Mouse (Mus musculus): ENCODE data around the gene Stpg2.
"Not testable (repeated sequence)": the region's sequence is repeated elsewhere in the genome, so short reads cannot be mapped to it uniquely, and the experiment has no call there.

The Stpg2 gene

DNA sequence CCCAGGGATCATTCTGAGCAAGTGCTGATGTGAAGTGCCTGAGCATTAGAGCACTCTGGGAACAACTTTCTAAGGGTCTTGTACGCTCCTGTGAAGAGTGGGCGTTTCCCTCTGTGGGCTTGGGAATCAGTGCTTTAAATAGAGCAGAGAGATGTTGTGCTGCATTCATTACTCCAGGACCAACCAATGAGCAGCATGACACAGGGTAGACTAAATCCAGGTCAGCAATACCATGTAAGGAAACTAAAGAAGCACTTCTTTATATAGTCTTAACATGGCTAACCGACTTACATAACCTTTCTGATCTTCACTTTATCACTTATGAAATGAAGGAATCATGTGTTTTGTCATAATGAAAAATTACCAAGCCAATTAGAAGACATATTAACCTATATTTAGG lies 290.4 kb downstream of the Stpg2 start:
- DNase-seq = no peak

DNA sequence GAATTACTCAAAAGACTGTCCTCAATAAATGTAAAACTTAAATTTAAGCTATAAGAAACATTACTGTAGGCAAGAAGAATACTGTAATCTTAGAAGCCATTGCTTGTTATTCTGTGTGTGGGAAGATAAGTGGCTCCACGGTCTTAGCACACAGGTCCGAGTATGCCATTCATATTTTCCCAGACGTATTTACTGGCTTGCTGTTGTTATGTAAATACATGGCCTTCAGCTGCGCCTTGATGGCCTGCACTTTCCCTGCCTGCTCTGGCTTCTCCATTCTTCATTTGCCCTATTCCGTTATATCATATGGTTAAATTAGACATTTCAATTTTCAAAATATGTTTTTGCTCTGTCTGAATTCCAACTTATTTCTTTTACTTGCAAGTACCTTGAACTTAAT lies 296.7 kb downstream of the Stpg2 start:
- no peak for DNase-seq

- DNase-seq = peak; percentile 85
Measured at GRCm38 (mm10) chr3:139509275-139509985, 303.9 kb downstream of the Stpg2 start.

- no peak for DNase-seq
Measured at GRCm38 (mm10) chr3:139578496-139578895, 373.0 kb downstream of the Stpg2 start.

GRCm38 (mm10) chr3:139581298-139581697 lies 375.8 kb downstream of the Stpg2 start:
- no peak for DNase-seq

GRCm38 (mm10) chr3:139599508-139599907 lies 394.0 kb downstream of the Stpg2 start:
- no peak for DNase-seq

- not testable (repeated sequence) for DNase-seq
Measured at GRCm38 (mm10) chr3:139608267-139608666, 402.8 kb downstream of the Stpg2 start.

DNA sequence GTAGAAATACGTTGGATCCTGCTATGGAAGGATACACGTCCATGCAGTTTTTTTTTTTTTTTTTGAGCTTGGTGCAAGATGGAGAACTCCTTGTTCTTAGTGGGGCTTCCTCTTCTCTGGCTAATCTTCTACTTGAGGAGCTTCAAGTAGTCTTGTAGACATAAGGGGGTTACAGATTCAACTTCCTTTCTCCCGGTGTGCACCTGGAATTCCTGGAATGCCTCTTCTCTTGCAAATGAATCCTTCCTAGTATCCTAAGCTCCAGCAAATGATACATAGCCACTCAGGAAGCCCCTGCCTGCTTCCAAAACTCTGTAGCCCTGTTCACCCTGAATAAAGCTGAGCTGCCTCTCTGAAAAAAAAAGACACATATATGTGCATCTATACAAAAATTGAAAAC lies 409.1 kb downstream of the Stpg2 start:
- DNase-seq = no peak

DNA sequence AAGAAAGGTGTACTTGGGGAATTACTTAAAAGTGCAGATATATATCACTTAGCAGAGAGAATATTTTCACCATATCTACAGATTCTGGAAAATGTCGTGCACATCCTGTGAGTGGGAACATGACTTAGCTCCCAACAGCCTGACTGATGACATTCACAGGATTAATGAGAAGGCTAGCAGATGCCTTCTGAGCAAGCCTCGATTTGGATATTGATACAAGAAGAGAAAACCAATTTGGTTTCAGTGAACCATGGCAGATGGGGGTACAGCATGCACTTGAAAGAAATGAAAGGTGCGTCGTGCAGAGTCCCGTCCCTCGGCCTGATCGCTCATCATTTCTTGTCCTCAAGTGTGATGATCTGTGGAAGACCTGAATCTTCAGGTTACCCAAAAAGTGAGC lies 410.3 kb downstream of the Stpg2 start:
- no peak for DNase-seq

- DNase-seq = no peak
Measured at GRCm38 (mm10) chr3:139637887-139638286, 432.4 kb downstream of the Stpg2 start.

DNA sequence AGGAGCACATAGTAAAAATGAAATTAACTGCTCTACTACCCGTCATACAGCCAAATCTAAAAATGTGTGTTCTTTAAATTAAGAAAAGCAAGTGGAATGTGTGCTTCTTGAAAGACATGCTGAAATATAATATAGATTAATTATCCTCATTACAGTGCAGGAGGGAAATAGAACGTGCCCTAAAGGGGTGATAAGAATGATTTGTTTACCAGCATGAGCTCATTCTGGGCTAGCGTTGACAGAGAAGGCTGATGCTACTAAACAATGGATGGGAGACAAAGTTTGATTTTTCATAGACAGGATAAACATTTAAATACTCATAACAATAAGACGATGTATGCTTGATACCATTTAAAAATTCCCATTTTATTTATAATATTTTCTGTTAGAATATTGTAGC lies 446.0 kb downstream of the Stpg2 start:
- no peak for DNase-seq

- DNase-seq = no peak
Measured at GRCm38 (mm10) chr3:139659416-139659815, 453.9 kb downstream of the Stpg2 start.

GRCm38 (mm10) chr3:139662241-139662640 lies 456.7 kb downstream of the Stpg2 start:
- no peak for DNase-seq

DNA sequence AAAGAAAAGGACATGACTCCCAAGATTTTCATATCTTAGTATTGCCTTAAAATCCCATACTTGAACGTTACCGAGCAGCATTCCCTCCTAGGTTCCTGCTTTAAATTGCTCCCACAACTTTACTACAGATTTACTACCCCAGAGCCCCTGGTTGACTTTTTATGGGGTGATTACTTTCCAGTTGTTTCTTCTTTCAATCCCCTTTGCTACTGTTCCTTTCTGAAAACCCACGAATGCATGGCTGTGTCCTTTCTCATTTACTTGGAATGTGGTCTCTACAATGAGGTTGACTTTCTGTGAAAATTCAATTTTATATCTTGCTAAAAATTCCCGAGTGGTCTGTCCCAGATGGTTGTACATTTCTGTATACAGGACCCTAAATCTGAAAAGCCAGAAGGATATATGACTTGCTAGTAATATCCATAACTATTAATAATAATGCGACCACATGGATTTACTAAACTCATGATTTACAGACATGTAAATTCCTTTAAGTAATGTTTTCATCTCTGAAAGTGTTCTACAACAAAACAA lies 458.3 kb downstream of the Stpg2 start:
- DNase-seq = no peak

DNA sequence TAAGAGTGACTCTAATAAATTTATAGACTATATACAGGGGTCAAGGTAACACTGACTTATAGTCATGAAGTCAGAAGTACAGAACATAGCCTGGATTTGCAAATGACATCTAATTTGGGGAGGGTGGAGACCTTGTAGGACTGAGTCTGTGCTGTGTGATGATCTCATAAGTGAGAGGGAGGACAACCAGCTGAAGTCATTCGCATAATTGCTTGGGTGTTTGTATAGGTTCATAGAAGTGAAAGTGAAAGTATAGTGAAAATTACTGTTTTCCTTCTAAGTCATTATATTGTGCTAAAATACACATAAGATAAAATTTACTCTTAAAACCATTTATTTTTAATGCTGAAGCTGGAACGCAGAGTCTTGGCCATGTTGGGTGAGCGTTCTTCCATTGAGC lies 459.6 kb downstream of the Stpg2 start:
- no peak for DNase-seq

DNA sequence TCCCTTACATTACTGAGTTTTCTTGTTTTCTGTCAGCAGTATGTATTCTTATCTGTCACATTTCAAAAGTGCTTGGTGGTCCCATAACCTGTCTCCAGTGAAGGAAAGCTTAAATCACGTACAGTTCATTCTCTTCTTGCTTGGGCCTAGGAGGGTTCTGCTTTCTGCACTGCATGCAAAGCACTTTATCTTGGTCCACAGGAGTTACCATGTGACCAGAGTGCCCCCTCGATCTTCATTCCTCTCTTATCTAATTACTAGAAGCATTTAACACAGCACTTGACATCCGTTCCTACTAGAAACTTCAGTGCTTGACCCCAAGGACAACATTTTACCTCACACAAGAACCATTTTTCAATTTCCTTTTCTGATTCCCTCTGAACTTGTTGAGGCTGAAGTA lies 470.7 kb downstream of the Stpg2 start:
- no peak for DNase-seq

GRCm38 (mm10) chr3:139676723-139677122 lies 471.2 kb downstream of the Stpg2 start:
- peak; percentile 32 for DNase-seq

- DNase-seq = not testable (repeated sequence)
Measured at GRCm38 (mm10) chr3:139704238-139704637, 498.7 kb downstream of the Stpg2 start.

- DNase-seq = not testable (repeated sequence)
Measured at GRCm38 (mm10) chr3:139707396-139707795, 501.9 kb downstream of the Stpg2 start.

DNA sequence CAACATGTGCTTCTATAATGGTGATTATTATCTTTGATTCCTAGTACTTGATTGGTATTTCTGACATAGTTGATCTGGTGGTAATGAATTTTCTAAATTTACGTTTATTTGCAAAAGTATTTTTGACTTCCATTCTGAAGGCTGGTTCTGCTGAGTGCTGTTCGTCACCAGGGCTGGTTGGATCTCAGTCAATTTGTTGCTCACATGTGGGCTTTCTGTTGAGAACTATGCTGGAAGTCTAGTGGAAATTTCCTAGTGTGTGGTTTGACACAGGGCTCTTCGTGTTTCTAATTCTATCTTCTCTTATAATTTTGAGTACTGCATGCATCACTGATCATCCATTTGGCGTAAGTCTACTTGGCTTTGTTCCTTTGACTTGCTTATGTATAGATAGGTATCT lies 504.3 kb downstream of the Stpg2 start:
- DNase-seq = peak; percentile 19

DNA sequence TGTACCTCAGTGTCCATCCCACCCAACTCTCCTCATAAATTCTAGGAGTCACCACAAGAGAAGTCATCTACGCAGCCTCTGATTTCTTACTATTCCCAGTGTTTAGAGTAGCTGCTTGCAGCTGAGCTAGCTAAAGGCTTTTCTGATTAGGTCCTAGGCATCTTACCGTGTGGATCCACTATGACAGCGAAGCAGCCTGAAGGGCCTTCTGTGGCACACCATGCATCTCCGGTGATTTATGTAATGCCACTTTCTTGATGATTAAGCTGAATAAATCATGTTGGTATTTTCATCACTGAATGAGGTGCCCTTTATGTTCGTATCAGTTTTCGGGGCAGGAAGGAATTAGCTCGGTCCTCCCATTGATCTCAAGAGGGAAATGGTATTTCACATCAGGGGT lies 523.3 kb downstream of the Stpg2 start:
- DNase-seq = no peak

DNA sequence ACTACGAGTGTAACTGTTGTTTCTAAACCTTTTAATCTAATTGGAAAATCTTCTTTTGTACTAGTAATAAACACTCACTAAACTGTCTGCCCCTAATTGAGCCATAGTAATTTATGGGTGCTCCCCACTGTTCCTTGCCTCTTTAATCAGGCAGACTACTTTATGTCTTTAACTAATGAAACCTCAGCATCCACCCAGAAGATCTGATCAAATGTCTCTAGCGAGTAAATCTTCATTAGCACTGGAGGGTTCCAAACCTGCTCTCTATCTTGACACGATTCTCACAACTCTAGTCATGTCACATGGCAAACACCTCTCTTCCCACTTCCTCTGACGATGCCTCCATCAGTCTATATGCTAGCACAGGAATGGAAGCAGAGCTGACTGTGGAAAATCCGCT lies 523.8 kb downstream of the Stpg2 start:
- DNase-seq = no peak

- DNase-seq = peak; percentile 14
Measured at GRCm38 (mm10) chr3:139733156-139733555, 527.7 kb downstream of the Stpg2 start.

- no peak for DNase-seq
Measured at GRCm38 (mm10) chr3:139739388-139739787, 533.9 kb downstream of the Stpg2 start.
